Mouse (Mus musculus) kidney, adult 2 months (tissue): Measurements from ENCODE around the gene Prlh. TPM values are rescaled to one million over a fixed set of nuclear protein-coding genes. Genes with fewer than 3 reads are reported as not detected.

Experiments
- DNase-seq: peaks from one replicate; pipeline ENCODE4 v3.0.0; 2021
- H3K27ac ChIP-seq: fragments of 200-500 bp; 2 replicates; pipeline ENCODE4 v1.5.1; 2012; ENCODE audit warnings: low read depth, low read length, control low read depth, inconsistent platforms; ENCODE audit not compliant: insufficient read depth
- H3K27me3 ChIP-seq: fragments of 200-500 bp; replicated peaks from 2 replicates; pipeline ENCODE4 v1.6.1; 2012; ENCODE audit warnings: mild to moderate bottlenecking, moderate library complexity, low read length, inconsistent platforms; ENCODE audit not compliant: control insufficient read depth, insufficient read depth
- H3K36me3 ChIP-seq: fragments of 200-500 bp; 2 replicates; pipeline ENCODE4 v1.6.1; 2012; ENCODE audit warnings: mild to moderate bottlenecking, moderate library complexity, low read length, inconsistent platforms; ENCODE audit not compliant: control insufficient read depth, insufficient read depth
- H3K4me1 ChIP-seq: fragments of 200-500 bp; 2 replicates; pipeline ENCODE4 v1.6.1; 2011; ENCODE audit warnings: low read length; ENCODE audit not compliant: control insufficient read depth, insufficient read depth
- H3K4me3 ChIP-seq: fragments of 200-500 bp; 2 replicates; pipeline ENCODE4 v1.5.1; 2011; ENCODE audit warnings: mild to moderate bottlenecking, low read depth, low read length, control low read depth; ENCODE audit not compliant: insufficient read depth
- CTCF ChIP-seq: fragments of 200-500 bp; conservative IDR thresholded peaks from 2 replicates; pipeline ENCODE4 v1.5.1; 2011; ENCODE audit warnings: low read depth, mild to moderate bottlenecking, control low read depth, low read length, moderate library complexity, mixed read lengths; ENCODE audit not compliant: insufficient read depth, insufficient read length
- POLR2A ChIP-seq: fragments of 200-500 bp; IDR thresholded peaks from one replicate; pipeline ENCODE4 v1.6.1; 2011; ENCODE audit warnings: low read depth, low read length, control low read depth
- WGBS: fragments of 180-500 bp; shearing (Covaris S2); methylation state at CpG from one replicate; pipeline ENCODE4 v1.1.7; 2018; 5-methylcytosine and 5-hydroxymethylcytosine counted together
- polyA plus RNA-seq: library from polyadenylated mRNA; depleted of rRNA; stranded (reverse); fragments of >200 nt; gene quantifications from 2 replicates; pipeline ENCODE4 v1.2.3, GENCODE M21; 2012

The Prlh gene
- polyA plus RNA-seq, 1 experiment, result not detected

DNA sequence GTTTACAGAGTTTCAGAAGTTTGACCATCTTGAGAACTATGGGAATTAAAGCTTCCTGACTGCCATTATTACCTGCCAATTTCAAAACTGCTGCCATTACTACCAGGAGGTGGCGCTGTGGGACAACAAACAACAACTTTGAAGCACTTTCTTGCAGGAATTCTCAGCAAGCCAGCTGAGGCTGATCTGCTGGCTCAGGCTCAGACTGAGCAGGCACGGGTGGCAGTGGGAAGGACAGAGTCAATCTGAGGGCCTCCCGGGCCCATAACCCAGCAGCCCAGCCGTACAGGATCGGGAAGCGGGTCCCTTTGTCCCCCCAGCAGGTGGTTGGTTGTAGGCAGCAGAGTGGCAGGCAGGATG is 24.4 kb upstream of the Prlh start:
- Histone ChIP-seq H3K27me3 (no peaks in the 10 kb centered on the region), H3K36me3 (no peaks in the 10 kb centered on the region), H3K4me3 (no peak overlapping the region), H3K4me1 (no peaks in the 10 kb centered on the region), H3K27ac (no peak overlapping the region)
- DNase-seq, result peak; percentile 93
- WGBS, result 9% methylated on average over 6 of the region's 6 CpGs
- TF ChIP-seq CTCF (peak; percentile 73), POLR2A (no peak)

DNA sequence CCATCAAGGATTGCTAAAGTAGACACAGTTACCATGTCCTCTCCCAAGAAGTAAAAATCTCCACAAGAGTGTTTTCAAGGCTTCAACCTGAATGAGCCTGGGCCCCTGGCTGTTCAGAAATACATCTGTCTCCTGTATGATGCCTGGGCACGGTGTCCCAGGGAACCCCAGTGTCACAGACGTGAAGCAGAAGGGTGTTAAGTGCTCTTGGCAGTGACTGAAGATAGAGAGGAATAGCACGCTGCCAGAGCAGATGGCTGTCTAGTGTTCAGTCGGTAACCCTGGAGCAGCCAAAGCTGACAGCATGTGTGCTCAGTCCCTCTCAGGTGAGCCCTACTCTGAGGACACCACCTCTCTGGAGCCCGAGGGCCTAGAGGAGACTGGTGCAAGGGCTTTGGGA is 19.9 kb upstream of the Prlh start:
- 87% methylated on average over 5 of the region's 5 CpGs for WGBS
- no peak for TF ChIP-seq CTCF
- no peak for TF ChIP-seq POLR2A
- no peak overlapping the region for H3K27ac ChIP-seq
- no peaks in the 10 kb centered on the region for H3K4me1 ChIP-seq
- no peak overlapping the region for H3K4me3 ChIP-seq
- DNase-seq, result no peak
- H3K27me3 ChIP-seq, result no peaks in the 10 kb centered on the region
- no peaks in the 10 kb centered on the region for H3K36me3 ChIP-seq

DNA sequence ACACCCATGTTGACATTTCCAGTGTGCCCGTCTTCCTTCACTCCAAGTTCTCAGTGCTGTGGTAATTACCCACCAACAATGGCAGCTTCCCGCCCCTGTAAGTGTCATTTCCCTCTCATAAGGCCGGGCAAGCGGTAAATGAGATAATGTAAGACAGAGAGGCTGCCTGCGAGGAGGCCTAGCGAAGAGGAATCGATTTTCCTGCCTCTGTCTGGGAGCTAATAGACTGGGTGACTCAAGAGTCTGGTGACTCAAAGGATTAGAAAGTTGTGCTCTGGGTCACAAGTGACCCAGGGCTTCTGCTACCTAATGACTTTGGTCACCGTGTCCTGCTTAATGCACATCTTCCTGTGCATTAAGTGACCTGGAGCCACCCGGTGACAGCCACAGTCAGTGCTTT is 15.9 kb upstream of the Prlh start:
- TF ChIP-seq POLR2A, result no peak
- 80% methylated on average over 9 of the region's 9 CpGs for WGBS
- Histone ChIP-seq H3K27me3 (no peaks in the 10 kb centered on the region), H3K4me1 (no peaks in the 10 kb centered on the region), H3K27ac (no peak overlapping the region), H3K36me3 (no peaks in the 10 kb centered on the region), H3K4me3 (no peak overlapping the region)
- no peak for DNase-seq

DNA sequence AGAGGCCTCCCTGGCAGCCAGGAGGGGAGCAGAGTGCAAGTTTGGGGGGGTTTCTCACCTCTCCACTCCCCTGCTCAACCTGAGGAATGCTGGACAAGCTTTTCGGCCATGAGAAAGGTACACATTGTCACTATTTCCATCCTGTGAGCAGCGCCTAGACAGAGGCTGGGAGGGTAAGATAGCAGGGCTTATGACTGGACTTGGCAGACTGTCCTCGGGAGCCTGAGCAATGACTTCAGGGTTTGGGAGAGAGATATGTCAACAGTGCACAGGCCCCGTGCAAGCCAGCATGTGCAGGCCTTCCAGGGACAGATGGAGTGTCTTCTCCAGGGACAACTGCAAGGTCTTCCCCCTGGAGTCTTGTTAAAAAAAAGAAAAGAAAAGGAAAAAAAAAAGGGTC is 12.9 kb upstream of the Prlh start:
- no peak for TF ChIP-seq CTCF
- no peak for TF ChIP-seq POLR2A
- Histone ChIP-seq H3K27ac (no peak overlapping the region), H3K4me1 (no peaks in the 10 kb centered on the region), H3K27me3 (no peaks in the 10 kb centered on the region), H3K4me3 (no peak overlapping the region), H3K36me3 (no peaks in the 10 kb centered on the region)
- 84% methylated on average over 4 of the region's 4 CpGs for WGBS
- DNase-seq, result no peak

DNA sequence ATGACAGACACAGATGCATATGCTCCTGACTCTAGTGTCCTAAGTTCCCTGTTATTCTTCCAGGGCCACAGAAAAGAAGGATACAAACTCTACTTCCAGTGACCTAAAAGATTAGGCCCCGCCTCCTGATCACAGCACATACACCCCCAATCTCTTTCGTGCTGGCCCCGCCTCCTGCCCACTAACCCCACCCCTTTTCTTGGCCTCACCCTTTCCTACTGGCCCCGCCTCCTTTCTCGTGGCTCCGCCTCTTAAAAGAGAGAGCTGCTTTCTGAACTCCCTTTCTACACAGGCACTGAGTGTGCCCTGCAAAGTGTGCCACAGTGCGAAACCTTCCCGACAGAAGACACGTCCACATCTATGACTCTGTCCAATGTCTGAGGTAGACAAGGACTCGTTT is 7.7 kb upstream of the Prlh start:
- Histone ChIP-seq H3K27me3 (no peaks in the 10 kb centered on the region), H3K4me1 (no peaks in the 10 kb centered on the region), H3K36me3 (no peaks in the 10 kb centered on the region), H3K4me3 (no peak overlapping the region), H3K27ac (no peak overlapping the region)
- WGBS, result 76% methylated on average over 10 of the region's 10 CpGs
- no peak for TF ChIP-seq CTCF
- no peak for TF ChIP-seq POLR2A
- DNase-seq, result no peak

DNA sequence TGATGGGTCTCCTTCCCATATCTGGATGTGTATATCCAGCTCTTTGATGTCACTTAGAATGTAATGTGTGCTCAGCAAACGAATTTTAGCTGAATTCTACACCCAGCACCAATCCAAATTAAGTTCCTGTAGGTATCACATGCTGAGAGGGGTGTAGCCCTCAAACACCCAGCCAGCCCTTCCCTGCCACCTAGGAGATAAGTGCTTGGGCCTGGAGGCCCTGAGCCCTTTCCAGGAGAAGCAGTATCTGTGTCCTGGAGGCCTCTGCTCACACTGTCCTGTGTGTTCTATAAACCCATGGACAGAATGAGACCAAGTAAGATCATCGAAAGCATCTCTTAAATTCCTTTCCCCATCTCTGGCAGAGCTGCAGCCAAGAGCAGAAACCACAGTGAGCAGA is 5.7 kb upstream of the Prlh start:
- H3K4me3 ChIP-seq, result no peak overlapping the region
- no peaks in the 10 kb centered on the region for H3K4me1 ChIP-seq
- H3K27ac ChIP-seq, result no peak overlapping the region
- H3K36me3 ChIP-seq, result no peaks in the 10 kb centered on the region
- H3K27me3 ChIP-seq, result no peaks in the 10 kb centered on the region
- DNase-seq, result no peak
- 61% methylated on average over 2 of the region's 2 CpGs for WGBS
- TF ChIP-seq POLR2A, result no peak
- TF ChIP-seq CTCF, result no peak

DNA sequence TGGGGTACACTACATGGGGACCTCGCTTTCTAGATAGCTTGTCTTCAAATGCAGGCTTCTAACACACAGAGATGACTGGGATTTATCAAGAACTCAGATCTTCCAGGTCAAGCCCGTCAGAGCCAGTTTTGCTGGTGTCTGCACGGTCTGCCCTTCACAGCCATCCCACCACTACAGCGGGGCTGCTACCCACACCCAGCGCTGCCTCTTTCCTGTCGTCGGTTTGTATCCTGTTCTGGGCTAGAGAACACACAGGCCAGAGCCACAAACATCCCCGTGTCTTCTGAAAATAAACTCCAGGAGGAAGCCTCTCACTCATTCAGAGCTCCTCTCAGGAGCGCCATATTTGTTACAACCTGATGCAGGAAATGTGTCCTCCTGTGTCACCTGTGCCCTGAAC is 3.6 kb upstream of the Prlh start:
- Histone ChIP-seq H3K27me3 (no peaks in the 10 kb centered on the region), H3K4me3 (no peak overlapping the region), H3K27ac (no peak overlapping the region), H3K4me1 (no peaks in the 10 kb centered on the region), H3K36me3 (no peaks in the 10 kb centered on the region)
- DNase-seq, result no peak
- no peak for TF ChIP-seq CTCF
- no peak for TF ChIP-seq POLR2A
- WGBS, result 64% methylated on average over 9 of the region's 9 CpGs

DNA sequence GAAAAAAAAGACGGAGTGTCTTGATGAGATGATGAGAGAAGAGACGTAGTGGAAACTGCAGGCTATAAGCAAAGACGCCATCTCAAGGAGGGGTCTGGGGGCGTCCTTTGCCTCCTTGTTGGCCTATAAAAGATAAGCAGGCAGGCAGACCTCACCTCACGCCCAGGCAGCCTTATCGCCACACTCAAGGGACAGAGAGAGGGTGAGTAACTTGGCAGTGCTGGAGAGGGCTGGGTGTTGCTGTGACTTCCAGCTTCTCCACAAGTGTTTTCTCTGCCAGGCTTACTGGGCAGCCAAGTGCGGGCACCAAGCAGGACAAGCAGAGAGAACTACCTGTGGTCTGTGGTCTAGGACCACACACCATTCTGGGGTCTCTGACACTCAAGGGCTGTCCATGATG is 1.2 kb upstream of the Prlh start:
- DNase-seq, result no peak
- Histone ChIP-seq H3K4me3 (no peak overlapping the region), H3K4me1 (no peaks in the 10 kb centered on the region), H3K36me3 (no peaks in the 10 kb centered on the region), H3K27ac (no peak overlapping the region), H3K27me3 (no peaks in the 10 kb centered on the region)
- TF ChIP-seq POLR2A (no peak), CTCF (no peak)
- 87% methylated on average over 7 of the region's 7 CpGs for WGBS
